Mouse (Mus musculus) erythroblast, embryonic 14.5 days (primary cell): ENCODE results near the gene Slc22a5.

Experiments used
- GATA1 ChIP-seq: IDR thresholded peaks from 2 replicates; pipeline ENCODE4 v1.6.1; 2012; ENCODE audit warnings: low read length, inconsistent platforms, mixed read lengths
- TAL1 ChIP-seq: IDR thresholded peaks from 3 replicates; pipeline ENCODE4 v1.6.1; 2012; ENCODE audit warnings: low read length, inconsistent platforms, mixed read lengths

DNA sequence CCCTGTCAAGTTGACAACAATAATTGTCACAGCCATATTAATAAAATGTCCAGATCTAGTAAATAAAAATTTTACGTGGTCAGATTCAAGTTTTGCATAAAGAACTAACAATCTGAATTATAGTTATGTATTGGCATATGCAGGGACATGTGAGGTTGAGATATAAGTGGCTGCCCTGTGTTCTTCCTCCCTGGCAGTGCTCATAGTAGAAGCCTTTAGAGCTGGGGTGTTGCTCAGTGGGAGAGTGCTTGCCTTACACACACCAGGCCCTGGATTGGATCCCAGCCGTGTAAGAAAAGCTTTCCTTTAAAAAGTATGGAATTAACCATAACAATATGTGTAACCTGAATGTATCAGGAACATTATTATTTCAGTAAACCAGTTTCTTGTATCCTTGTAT is 2.0 kb upstream of the Slc22a5 start:
- TF ChIP-seq GATA1 (no peak), TAL1 (no peak)
